Mouse (Mus musculus): ENCODE measurements around the gene Tnp1. TPM values are rescaled to one million over a fixed set of nuclear protein-coding genes. Genes with fewer than 3 reads are reported as not detected.
A peak's percentile ranks its signal among the peaks of the same experiment; 100 is the strongest.

The Tnp1 gene
- not detected in 2 replicates for polyA plus RNA-seq (2016; fragmentation: Nextera tagmentation; extraction: Ambion mirVana)

GRCm38 (mm10) chr1:73015731-73016130 is at the start of gene Tnp1:
Gene Tnp1, minus strand, starts transcription at chr1:73015909.
- Histone ChIP-seq H3K36me3 (replicated peaks) (no peaks in the 10 kb centered on the region), H3K9me3 (no peaks in the 10 kb centered on the region), H3K4me3 (replicated peaks) (no peak within 1 kb of the TSS), H3K27ac (no peak within 1 kb of the TSS), H3K4me2 (no peak within 1 kb of the TSS), H3K4me1 (no peaks in the 10 kb centered on the region), H3K27me3 (no peaks in the 10 kb centered on the region), H3K9ac (no peak within 1 kb of the TSS)
- ATAC-seq (ENCODE audit: low FRiP score): no peak
- 90% methylated on average over 12 of the region's 12 CpGs for WGBS

- H3K27me3 ChIP-seq: no peaks in the 10 kb centered on the region
- no peak overlapping the region for H3K4me3 ChIP-seq (replicated peaks)
- WGBS: 80% methylated on average over 3 of the region's 3 CpGs
- ATAC-seq (ENCODE audit: low FRiP score): no peak
- no peak overlapping the region for H3K9ac ChIP-seq
- no peaks in the 10 kb centered on the region for H3K36me3 ChIP-seq (replicated peaks)
- H3K27ac ChIP-seq: no peak overlapping the region
- H3K9me3 ChIP-seq: no peaks in the 10 kb centered on the region
- no peak overlapping the region for H3K4me2 ChIP-seq
- peaks cover 6% of the 10 kb centered on the region for H3K4me1 ChIP-seq
Observed at GRCm38 (mm10) chr1:73064336-73064735, 48.6 kb upstream of the Tnp1 start.

- Histone ChIP-seq H3K27ac (no peak overlapping the region), H3K4me3 (replicated peaks) (no peak overlapping the region), H3K4me2 (no peak overlapping the region), H3K4me1 (peaks cover 6% of the 10 kb centered on the region), H3K36me3 (replicated peaks) (no peaks in the 10 kb centered on the region), H3K27me3 (no peaks in the 10 kb centered on the region), H3K9me3 (no peaks in the 10 kb centered on the region), H3K9ac (no peak overlapping the region)
- ATAC-seq (ENCODE audit: low FRiP score): no peak
- 82% methylated on average over 7 of the region's 7 CpGs for WGBS
Observed at GRCm38 (mm10) chr1:73061491-73062233, 46.0 kb upstream of the Tnp1 start.

- Histone ChIP-seq H3K27me3 (no peaks in the 10 kb centered on the region), H3K9me3 (no peaks in the 10 kb centered on the region), H3K9ac (no peak overlapping the region), H3K4me2 (no peak overlapping the region), H3K27ac (no peak overlapping the region), H3K36me3 (replicated peaks) (no peaks in the 10 kb centered on the region), H3K4me1 (peaks cover 6% of the 10 kb centered on the region), H3K4me3 (replicated peaks) (no peak overlapping the region)
- 2% methylated on average over 3 of the region's 3 CpGs for WGBS
- no peak for ATAC-seq (ENCODE audit: low FRiP score)
Observed at GRCm38 (mm10) chr1:73060271-73060670, 44.6 kb upstream of the Tnp1 start.

- ATAC-seq (ENCODE audit: low FRiP score): no peak
- 86% methylated on average over 3 of the region's 3 CpGs for WGBS
- H3K27me3 ChIP-seq: no peaks in the 10 kb centered on the region
- no peak overlapping the region for H3K4me3 ChIP-seq (replicated peaks)
- H3K36me3 ChIP-seq (replicated peaks): no peaks in the 10 kb centered on the region
- H3K9me3 ChIP-seq: no peaks in the 10 kb centered on the region
- H3K27ac ChIP-seq: no peak overlapping the region
- H3K4me1 ChIP-seq: peaks cover 6% of the 10 kb centered on the region
- no peak overlapping the region for H3K9ac ChIP-seq
- no peak overlapping the region for H3K4me2 ChIP-seq
Observed at GRCm38 (mm10) chr1:73056266-73057001, 40.7 kb upstream of the Tnp1 start.

GRCm38 (mm10) chr1:73055820-73056219 is 40.1 kb upstream of the Tnp1 start:
- Histone ChIP-seq H3K36me3 (replicated peaks) (no peaks in the 10 kb centered on the region), H3K9ac (no peak overlapping the region), H3K4me1 (peaks cover 6% of the 10 kb centered on the region), H3K4me3 (replicated peaks) (no peak overlapping the region), H3K27me3 (no peaks in the 10 kb centered on the region), H3K4me2 (no peak overlapping the region), H3K9me3 (no peaks in the 10 kb centered on the region), H3K27ac (no peak overlapping the region)
- WGBS: 53% methylated on average over 2 of the region's 3 CpGs
- no peak for ATAC-seq (ENCODE audit: low FRiP score)

GRCm38 (mm10) chr1:73055206-73055605 is 39.5 kb upstream of the Tnp1 start:
- no peak for ATAC-seq (ENCODE audit: low FRiP score)
- H3K9ac ChIP-seq: no peak overlapping the region
- H3K4me2 ChIP-seq: no peak overlapping the region
- no peak overlapping the region for H3K4me3 ChIP-seq (replicated peaks)
- H3K36me3 ChIP-seq (replicated peaks): no peaks in the 10 kb centered on the region
- H3K9me3 ChIP-seq: no peaks in the 10 kb centered on the region
- peaks cover 2% of the 10 kb centered on the region for H3K4me1 ChIP-seq
- H3K27me3 ChIP-seq: no peaks in the 10 kb centered on the region
- no peak overlapping the region for H3K27ac ChIP-seq
- WGBS: 67% methylated on average over 6 of the region's 6 CpGs

- no peak for ATAC-seq (ENCODE audit: low FRiP score)
- no peak overlapping the region for H3K4me2 ChIP-seq
- no peaks in the 10 kb centered on the region for H3K4me1 ChIP-seq
- no peaks in the 10 kb centered on the region for H3K27me3 ChIP-seq
- no peak overlapping the region for H3K27ac ChIP-seq
- no peak overlapping the region for H3K9ac ChIP-seq
- H3K4me3 ChIP-seq (replicated peaks): no peak overlapping the region
- no peaks in the 10 kb centered on the region for H3K9me3 ChIP-seq
- WGBS: 40% methylated on average over 9 of the region's 9 CpGs
- no peaks in the 10 kb centered on the region for H3K36me3 ChIP-seq (replicated peaks)
Observed at GRCm38 (mm10) chr1:73053545-73054326, 38.0 kb upstream of the Tnp1 start.

GRCm38 (mm10) chr1:73046896-73047672 is 31.4 kb upstream of the Tnp1 start:
- 96% methylated on average over 5 of the region's 6 CpGs for WGBS
- Histone ChIP-seq H3K36me3 (replicated peaks) (no peaks in the 10 kb centered on the region), H3K27ac (no peak overlapping the region), H3K9ac (no peak overlapping the region), H3K9me3 (no peaks in the 10 kb centered on the region), H3K4me3 (replicated peaks) (no peak overlapping the region), H3K27me3 (no peaks in the 10 kb centered on the region), H3K4me2 (no peak overlapping the region), H3K4me1 (0 out of 2 replicates have a peak, but pooled peaks cover 5% of the 10 kb centered on the region)
- no peak for ATAC-seq (ENCODE audit: low FRiP score)

- 0 out of 2 replicates have a peak overlapping the region, but pooled peaks have one; percentile 42 for H3K27ac ChIP-seq
- no peak for ATAC-seq (ENCODE audit: low FRiP score)
- no peak overlapping the region for H3K4me3 ChIP-seq (replicated peaks)
- no peak overlapping the region for H3K4me2 ChIP-seq
- no peaks in the 10 kb centered on the region for H3K9me3 ChIP-seq
- H3K4me1 ChIP-seq: 0 out of 2 replicates have a peak, but pooled peaks cover 7% of the 10 kb centered on the region
- H3K9ac ChIP-seq: no peak overlapping the region
- H3K27me3 ChIP-seq: no peaks in the 10 kb centered on the region
- 39% methylated on average over 9 of the region's 9 CpGs for WGBS
- no peaks in the 10 kb centered on the region for H3K36me3 ChIP-seq (replicated peaks)
Observed at GRCm38 (mm10) chr1:73045948-73046685, 30.4 kb upstream of the Tnp1 start.

GRCm38 (mm10) chr1:73043671-73044070 is 28.0 kb upstream of the Tnp1 start:
- Histone ChIP-seq H3K9ac (no peak overlapping the region), H3K9me3 (no peaks in the 10 kb centered on the region), H3K27me3 (no peaks in the 10 kb centered on the region), H3K4me2 (no peak overlapping the region), H3K27ac (no peak overlapping the region), H3K36me3 (replicated peaks) (no peaks in the 10 kb centered on the region), H3K4me1 (0 out of 2 replicates have a peak, but pooled peaks cover 7% of the 10 kb centered on the region), H3K4me3 (replicated peaks) (no peak overlapping the region)
- ATAC-seq (ENCODE audit: low FRiP score): no peak
- 94% methylated on average over 10 of the region's 10 CpGs for whole genome bisulfite sequencing

All from forebrain, embryonic 12.5 days (tissue).